Mouse (Mus musculus): Measurements from ENCODE around the gene Nup210l.

GRCm38 (mm10) chr3:90197548-90197947 lies 93.6 kb downstream of the Nup210l start:
- TF ChIP-seq POLR2A (IDR thresholded peaks at IDR 0.05; ENCODE audit: control insufficient read depth, low read depth, low read length) (no peak), CTCF (IDR thresholded peaks at IDR 0.05; ENCODE audit: control insufficient read depth, insufficient read depth, insufficient replicate concordance, low read depth, low read length) (no peak)

Data from testis, adult 2 months (tissue).